Mouse (Mus musculus): ENCODE data around the gene 4930539E08Rik.

DNA sequence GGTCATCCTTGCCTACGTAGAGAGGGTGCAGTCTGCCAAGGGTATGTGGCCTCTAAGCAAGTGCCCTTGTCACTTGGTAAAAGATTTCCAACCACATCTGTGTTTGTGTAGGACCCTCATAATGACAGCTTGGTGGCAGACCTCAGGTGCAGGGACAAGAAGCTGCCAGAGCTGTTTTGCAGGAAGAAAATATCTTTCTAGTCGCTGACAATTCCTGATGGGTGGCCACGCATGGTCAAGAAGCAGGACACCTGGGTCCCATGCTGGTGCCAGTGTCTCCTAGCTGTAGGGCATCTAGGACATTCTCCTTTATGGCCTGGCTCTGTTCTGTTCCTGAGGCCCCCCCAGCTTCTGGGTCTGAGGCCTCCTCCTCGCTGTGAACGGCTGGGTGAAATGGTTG lies 38.8 kb downstream of the 4930539E08Rik start:
- no peak for TF ChIP-seq CTCF (IDR thresholded peaks at IDR 0.05)
- TF ChIP-seq EP300 (IDR thresholded peaks at IDR 0.05): no peak
